Mouse (Mus musculus): ENCODE data around the gene Cilp2.

GRCm38 (mm10) chr8:69861251-69861650 lies 26.2 kb downstream of the Cilp2 start:
- TF ChIP-seq HCFC1 (IDR thresholded peaks at IDR 0.05; ENCODE audit: low read depth, low read length): no peak
- TF ChIP-seq CTCF (IDR thresholded peaks at IDR 0.05 in 2 of 3, conservative IDR thresholded peaks at IDR 0.05 in 1 of 3; ENCODE audit: control insufficient read depth in 1 of 3, insufficient read depth in 1 of 3, low read depth in 2 of 3, low read length in 3 of 3, poor library complexity in 1 of 3, severe bottlenecking in 1 of 3): no peak
- TF ChIP-seq GATA1 (IDR thresholded peaks at IDR 0.05; ENCODE audit: low read depth, low read length): no peak
- TF ChIP-seq E2F4 (IDR thresholded peaks at IDR 0.05; ENCODE audit: borderline replicate concordance, low read depth, low read length): no peak
- no peak for TF ChIP-seq POLR2AphosphoS2 (IDR thresholded peaks at IDR 0.05; ENCODE audit: low read length)
- no peak for TF ChIP-seq ZKSCAN1 (IDR thresholded peaks at IDR 0.05; ENCODE audit: low read depth, low read length)

Data from MEL (cell line).